Mouse (Mus musculus) layer of hippocampus, adult 11-12 months (tissue): ENCODE measurements around the gene Nxpe4.
A peak's percentile ranks its signal among the peaks of the same experiment; 100 is the strongest.
"Not testable (repeated sequence)": the region's sequence is repeated elsewhere in the genome, so short reads cannot be mapped to it uniquely, and the experiment has no call there.

Experiments
- DNase-seq: peaks from one replicate; pipeline ENCODE4 v3.0.0; 2022; ENCODE audit warnings: low spot score

Nxpe4 gene

GRCm38 (mm10) chr9:48410217-48411035, 248.6 kb downstream of the Nxpe4 start:
- no peak for DNase-seq

DNA sequence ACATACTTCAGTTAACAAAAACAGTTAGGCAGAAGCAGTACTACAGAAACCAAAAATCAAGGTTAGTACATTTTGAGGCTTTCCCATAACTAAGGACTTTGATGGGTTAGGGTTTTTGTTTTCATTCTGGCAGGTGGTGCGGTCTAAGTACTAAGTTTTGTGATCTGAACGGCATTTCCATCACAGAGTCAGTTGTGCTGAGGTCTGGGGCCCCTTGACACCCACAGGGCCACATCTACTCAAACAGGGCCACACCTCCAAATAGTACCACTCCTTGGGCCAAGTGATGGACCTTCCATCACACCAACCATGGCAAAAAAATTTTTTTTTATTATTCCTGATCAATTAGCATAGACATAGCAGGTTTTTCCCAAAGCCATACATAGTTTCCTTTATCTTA, 251.8 kb downstream of the Nxpe4 start:
- no peak for DNase-seq

GRCm38 (mm10) chr9:48417366-48417765, 255.5 kb downstream of the Nxpe4 start:
- not testable (repeated sequence) for DNase-seq

GRCm38 (mm10) chr9:48417994-48418393, 256.2 kb downstream of the Nxpe4 start:
- no peak for DNase-seq

- DNase-seq, result no peak
Observed at GRCm38 (mm10) chr9:48418397-48418796, 256.6 kb downstream of the Nxpe4 start.

- DNase-seq, result no peak
Observed at GRCm38 (mm10) chr9:48418829-48419228, 257.0 kb downstream of the Nxpe4 start.

DNA sequence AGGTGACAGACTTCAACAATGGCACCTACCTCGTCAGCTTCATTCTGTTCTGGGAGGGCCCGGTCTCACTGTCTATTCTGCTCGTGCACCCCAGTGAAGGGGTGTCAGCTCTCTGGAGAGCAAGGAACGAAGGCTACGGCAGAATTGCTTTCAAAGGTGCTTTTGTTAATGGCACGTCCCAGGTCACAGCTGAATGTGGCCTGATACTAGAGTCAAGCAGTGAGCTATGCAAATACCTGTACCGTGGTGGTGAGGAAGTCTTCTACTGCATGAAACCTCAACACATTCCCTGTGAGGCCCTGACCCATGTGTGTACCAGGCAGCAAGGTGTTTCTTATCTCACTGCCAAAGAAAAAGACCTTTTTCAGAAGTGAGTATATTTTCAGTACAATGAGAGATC, 258.6 kb downstream of the Nxpe4 start:
- no peak for DNase-seq

DNA sequence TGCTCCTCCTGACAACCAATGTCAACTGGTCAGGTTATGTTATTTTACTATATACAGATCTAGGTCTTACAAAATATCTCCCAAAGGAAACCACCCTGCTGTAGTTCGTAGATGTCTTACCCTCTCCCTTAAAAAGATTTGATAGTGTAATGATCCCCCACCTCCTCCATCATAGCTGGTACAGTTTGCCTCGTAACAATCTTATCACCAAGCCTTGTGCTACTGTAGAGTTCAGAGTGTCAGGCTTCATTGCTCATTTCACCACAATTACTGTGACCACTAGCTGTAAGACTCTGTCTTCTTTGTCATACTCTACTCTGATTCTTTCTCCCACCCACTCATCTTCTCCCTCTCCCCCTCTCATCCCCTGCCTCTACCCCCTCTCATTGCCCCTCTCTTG, 259.2 kb downstream of the Nxpe4 start:
- no peak for DNase-seq

DNA sequence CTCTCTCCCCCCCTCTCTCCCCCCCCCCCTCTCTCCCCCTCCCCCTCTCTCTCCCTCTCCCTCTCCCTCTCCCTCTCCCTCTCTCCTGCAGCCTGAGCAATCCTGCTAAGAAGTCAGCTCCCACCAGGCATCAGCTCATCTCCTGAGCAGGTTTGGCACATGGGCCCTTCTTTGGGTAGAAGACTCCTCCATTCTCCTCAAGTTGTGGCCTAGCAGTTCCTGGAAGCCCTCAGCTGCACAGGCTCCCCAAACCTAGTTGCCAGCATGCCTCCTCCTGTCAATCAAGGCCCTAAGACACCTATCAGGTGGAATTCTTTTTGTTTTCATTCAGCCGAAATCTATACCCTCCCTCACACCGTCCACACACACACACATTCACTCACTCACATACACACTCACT, 259.7 kb downstream of the Nxpe4 start:
- DNase-seq, result no peak

GRCm38 (mm10) chr9:48422382-48422781, 260.6 kb downstream of the Nxpe4 start:
- peak; percentile 12 for DNase-seq

DNA sequence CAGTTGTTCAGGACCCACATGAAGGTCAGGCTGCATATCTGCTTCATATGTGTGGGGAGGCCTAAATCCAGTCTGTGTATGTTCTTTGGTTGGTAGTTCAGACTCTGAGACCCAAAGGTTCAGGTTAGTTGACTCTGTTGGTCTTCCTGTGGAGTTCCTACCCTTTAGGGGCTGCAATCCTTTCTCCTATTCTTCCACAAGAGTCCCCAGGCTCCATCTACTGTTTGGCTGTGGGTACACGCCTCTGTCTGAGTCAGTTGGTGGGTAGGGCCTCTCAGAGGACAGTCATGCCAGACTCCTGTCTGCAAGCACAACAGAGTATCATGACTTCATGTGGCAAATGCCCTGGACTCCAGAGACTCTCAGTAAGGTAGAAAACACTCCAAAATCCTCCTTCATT, 261.4 kb downstream of the Nxpe4 start:
- DNase-seq, result no peak

- no peak for DNase-seq
Observed at GRCm38 (mm10) chr9:48427176-48427575, 265.4 kb downstream of the Nxpe4 start.

- DNase-seq, result no peak
Observed at GRCm38 (mm10) chr9:48432449-48432848, 270.6 kb downstream of the Nxpe4 start.

DNA sequence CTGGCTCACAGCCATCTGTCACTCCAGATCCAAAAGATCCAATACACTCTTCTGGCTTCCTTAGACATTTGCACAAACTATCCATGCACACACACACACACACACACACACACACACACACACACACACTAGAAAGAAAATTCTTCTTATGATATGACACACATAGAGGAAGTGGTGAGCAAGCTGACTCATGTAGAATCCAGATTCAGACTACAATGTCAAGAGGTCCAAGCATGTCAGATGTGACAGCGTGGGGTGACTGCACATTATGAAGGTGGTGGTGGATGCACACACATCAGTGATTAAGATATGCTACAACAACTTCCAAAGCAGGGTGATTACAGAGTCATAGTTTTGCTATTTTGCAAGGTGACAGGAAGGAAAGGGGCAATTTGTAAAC, 282.1 kb downstream of the Nxpe4 start:
- no peak for DNase-seq

- DNase-seq, result no peak
Observed at GRCm38 (mm10) chr9:48444821-48445220, 283.0 kb downstream of the Nxpe4 start.

DNA sequence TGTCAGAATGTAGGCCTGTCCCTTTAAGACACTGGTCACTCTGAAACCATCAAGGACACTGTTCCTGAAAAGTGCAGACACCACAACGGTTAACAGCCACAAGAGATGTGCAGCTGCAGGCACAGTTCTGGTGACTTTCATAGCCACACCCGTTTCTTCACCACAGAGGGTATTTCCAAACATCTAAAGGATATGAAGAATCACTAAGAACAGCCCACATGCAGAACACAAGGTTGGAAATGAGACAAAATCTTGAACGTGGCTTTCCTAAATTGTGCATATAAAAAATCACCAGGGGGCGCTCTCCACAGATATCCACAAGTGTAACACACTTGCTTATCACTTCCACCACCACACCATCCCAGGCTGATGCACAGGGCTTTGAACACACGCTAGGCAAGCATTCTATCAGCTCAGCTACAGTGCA, 286.0 kb downstream of the Nxpe4 start:
- peak; percentile 12 for DNase-seq
